Mouse (Mus musculus) MEL (cell line): ENCODE data around the gene Acsm1. TPM values are rescaled to one million over a fixed set of nuclear protein-coding genes. Genes with fewer than 3 reads are reported as not detected.

Source experiments
- DNase-seq: peaks from one replicate; pipeline ENCODE4 v3.0.0; 2011; ENCODE audit warnings: low read depth, low spot score
- H3K27ac ChIP-seq: 2 replicates; pipeline ENCODE4 v1.5.1; 2012; ENCODE audit warnings: low read depth, mild to moderate bottlenecking, control low read depth, low read length, moderate library complexity; ENCODE audit not compliant: control insufficient read depth
- H3K27me3 ChIP-seq, 2 experiments: fragments of 150-350 bp in 1 of 2; sonication (generic) in 1 of 2; 2 replicates each; pipeline ENCODE4 v1.6.1; 2012; ENCODE audit warnings: low read length in 2 of 2, mild to moderate bottlenecking in 2 of 2, improper control_type of control experiment in 1 of 2, moderate library complexity in 1 of 2; ENCODE audit not compliant: insufficient read depth in 2 of 2, control insufficient read depth in 1 of 2
- H3K36me3 ChIP-seq, 2 experiments: 2 replicates each; pipeline ENCODE4 v1.6.1; 2012 to 2014; ENCODE audit warnings: low read length in 2 of 2, improper control_type of control experiment in 1 of 2, inconsistent platforms in 1 of 2, mild to moderate bottlenecking in 1 of 2; ENCODE audit not compliant: insufficient read depth in 2 of 2, control insufficient read depth in 1 of 2
- H3K4me1 ChIP-seq, 2 experiments: fragments of 150-350 bp in 1 of 2; sonication (generic) in 1 of 2; 2 replicates each; pipeline ENCODE4 v1.6.1; 2012; ENCODE audit warnings: low read length in 2 of 2, improper control_type of control experiment in 1 of 2, mild to moderate bottlenecking in 1 of 2; ENCODE audit not compliant: insufficient read depth in 2 of 2, control insufficient read depth in 1 of 2
- H3K4me3 ChIP-seq, 2 experiments: fragments of 150-350 bp in 1 of 2; sonication (generic) in 1 of 2; 2 replicates each; pipeline ENCODE4 v1.5.1; 2012; ENCODE audit warnings: low read depth in 2 of 2, low read length in 2 of 2, mild to moderate bottlenecking in 2 of 2, moderate library complexity in 2 of 2, control low read depth in 1 of 2, improper control_type of control experiment in 1 of 2; ENCODE audit not compliant: control insufficient read depth in 1 of 2, insufficient read depth in 1 of 2
- H3K79me2 ChIP-seq: 2 replicates; pipeline ENCODE4 v1.6.1; 2012; ENCODE audit warnings: mild to moderate bottlenecking, low read length, moderate library complexity; ENCODE audit not compliant: control insufficient read depth, poor library complexity, insufficient read depth
- H3K9ac ChIP-seq: 2 replicates; pipeline ENCODE4 v1.6.1; 2012; ENCODE audit warnings: low read depth, mild to moderate bottlenecking, control low read depth, low read length, moderate library complexity; ENCODE audit not compliant: control insufficient read depth, poor library complexity, severe bottlenecking
- H3K9me3 ChIP-seq: fragments of 150-350 bp; sonication (generic); replicated peaks from 2 replicates; pipeline ENCODE4 v1.6.1; 2012; ENCODE audit warnings: mild to moderate bottlenecking, low read length, improper control_type of control experiment, moderate library complexity; ENCODE audit not compliant: insufficient read depth
- CHD1 ChIP-seq: IDR thresholded peaks from 2 replicates; pipeline ENCODE4 v1.6.1; 2012; ENCODE audit warnings: low read depth, mild to moderate bottlenecking, inconsistent platforms, low read length, improper control_type of control experiment
- CHD2 ChIP-seq: IDR thresholded peaks from 2 replicates; pipeline ENCODE4 v1.6.1; 2011; ENCODE audit warnings: low read length, improper control_type of control experiment
- CTCF ChIP-seq, 3 experiments: IDR thresholded peaks in 2 of 3; conservative IDR thresholded peaks in 1 of 3; 2 replicates each; pipeline ENCODE4 v1.5.1; 2011 to 2012; ENCODE audit warnings: low read length in 3 of 3, low read depth in 2 of 3, mild to moderate bottlenecking in 2 of 3, improper control_type of control experiment in 1 of 3, inconsistent platforms in 1 of 3, mixed read lengths in 1 of 3, moderate library complexity in 1 of 3; ENCODE audit not compliant: control insufficient read depth in 1 of 3, insufficient read depth in 1 of 3, poor library complexity in 1 of 3, severe bottlenecking in 1 of 3
- GABPA ChIP-seq: IDR thresholded peaks from 2 replicates; pipeline ENCODE4 v1.6.1; 2012; ENCODE audit warnings: low read depth, mild to moderate bottlenecking, inconsistent platforms, low read length, improper control_type of control experiment, moderate library complexity
- GATA1 ChIP-seq: IDR thresholded peaks from 2 replicates; pipeline ENCODE4 v1.6.1; 2011; ENCODE audit warnings: low read depth, low read length, improper control_type of control experiment
- HCFC1 ChIP-seq: IDR thresholded peaks from 2 replicates; pipeline ENCODE4 v1.6.1; 2012; ENCODE audit warnings: low read depth, mild to moderate bottlenecking, inconsistent platforms, low read length, improper control_type of control experiment, moderate library complexity
- JUND ChIP-seq: IDR thresholded peaks from 2 replicates; pipeline ENCODE4 v1.6.1; 2011; ENCODE audit warnings: low read depth, mild to moderate bottlenecking, improper control_type of control experiment, low read length
- MAFK ChIP-seq: IDR thresholded peaks from 2 replicates; pipeline ENCODE4 v1.6.1; 2011; ENCODE audit warnings: low read depth, mild to moderate bottlenecking, low read length, improper control_type of control experiment, borderline replicate concordance
- MAZ ChIP-seq: IDR thresholded peaks from 2 replicates; pipeline ENCODE4 v1.6.1; 2012; ENCODE audit warnings: low read depth, mild to moderate bottlenecking, inconsistent platforms, low read length, improper control_type of control experiment
- MEF2A ChIP-seq: IDR thresholded peaks from 2 replicates; pipeline ENCODE4 v1.6.1; 2014; ENCODE audit warnings: low read depth, mild to moderate bottlenecking, inconsistent platforms, low read length, improper control_type of control experiment; ENCODE audit not compliant: poor library complexity, insufficient replicate concordance, severe bottlenecking; ENCODE audit errors: extremely low read depth
- MYC ChIP-seq: IDR thresholded peaks from 2 replicates; pipeline ENCODE4 v1.6.1; 2011; ENCODE audit warnings: low read depth, mild to moderate bottlenecking, low read length, improper control_type of control experiment, moderate library complexity
- NELFE ChIP-seq: IDR thresholded peaks from 2 replicates; pipeline ENCODE4 v1.6.1; 2011; ENCODE audit warnings: low read depth, low read length, improper control_type of control experiment
- POLR2AphosphoS2 ChIP-seq: IDR thresholded peaks from 2 replicates; pipeline ENCODE4 v1.6.1; 2011; ENCODE audit warnings: low read length, improper control_type of control experiment
- POLR2AphosphoS5 ChIP-seq: IDR thresholded peaks from 2 replicates; pipeline ENCODE4 v1.6.1; 2012; ENCODE audit warnings: low read depth, borderline replicate concordance, mild to moderate bottlenecking, inconsistent platforms, low read length, moderate library complexity, mixed read lengths
- SIN3A ChIP-seq: IDR thresholded peaks from 2 replicates; pipeline ENCODE4 v1.6.1; 2012; ENCODE audit warnings: low read length, improper control_type of control experiment, inconsistent platforms
- SMC3 ChIP-seq: IDR thresholded peaks from 2 replicates; pipeline ENCODE4 v1.6.1; 2011; ENCODE audit warnings: low read depth, low read length, improper control_type of control experiment
- USF1 ChIP-seq: IDR thresholded peaks from 2 replicates; pipeline ENCODE4 v1.6.1; 2014; ENCODE audit warnings: low read depth, mild to moderate bottlenecking, inconsistent platforms, low read length, improper control_type of control experiment, moderate library complexity
- USF2 ChIP-seq, 2 experiments: IDR thresholded peaks; 2 replicates each; pipeline ENCODE4 v1.6.1; 2011 to 2012; ENCODE audit warnings: improper control_type of control experiment in 2 of 2, low read length in 2 of 2, borderline replicate concordance in 1 of 2, inconsistent platforms in 1 of 2, low read depth in 1 of 2, mild to moderate bottlenecking in 1 of 2; ENCODE audit not compliant: insufficient read depth in 1 of 2
- ZC3H11A ChIP-seq: IDR thresholded peaks from 2 replicates; pipeline ENCODE4 v1.6.1; 2012; ENCODE audit warnings: low read depth, mild to moderate bottlenecking, inconsistent platforms, low read length, improper control_type of control experiment
- ZMIZ1 ChIP-seq: IDR thresholded peaks from 2 replicates; pipeline ENCODE4 v1.6.1; 2012; ENCODE audit warnings: low read depth, mild to moderate bottlenecking, inconsistent platforms, low read length, improper control_type of control experiment, moderate library complexity
- ZNF384 ChIP-seq: IDR thresholded peaks from 2 replicates; pipeline ENCODE4 v1.6.1; 2012; ENCODE audit warnings: low read depth, mild to moderate bottlenecking, inconsistent platforms, low read length, improper control_type of control experiment
- polyA plus RNA-seq, 2 experiments: library from polyadenylated mRNA; stranded (reverse) in 1 of 2; unstranded in 1 of 2; fragments of >175 nt in 1 of 2; fragments of >200 nt in 1 of 2; gene quantifications; 2 replicates each; pipeline versions ENCODE4 v1.2.1 to v1.2.4; 2012; ENCODE audit warnings: low replicate concordance in 2 of 2, low read depth in 1 of 2; ENCODE audit not compliant: insufficient read length in 2 of 2, insufficient read depth in 1 of 2, missing spikeins in 1 of 2
- total RNA-seq: library from RNA; depleted of rRNA; stranded (reverse); fragments of 300-350 nt; gene quantifications from 2 replicates; pipeline ENCODE4 v1.2.3, GENCODE M21; 2012; rRNA removed

The Acsm1 gene
- total RNA-seq (not detected in 2 replicates), polyA plus RNA-seq (not detected)

DNA sequence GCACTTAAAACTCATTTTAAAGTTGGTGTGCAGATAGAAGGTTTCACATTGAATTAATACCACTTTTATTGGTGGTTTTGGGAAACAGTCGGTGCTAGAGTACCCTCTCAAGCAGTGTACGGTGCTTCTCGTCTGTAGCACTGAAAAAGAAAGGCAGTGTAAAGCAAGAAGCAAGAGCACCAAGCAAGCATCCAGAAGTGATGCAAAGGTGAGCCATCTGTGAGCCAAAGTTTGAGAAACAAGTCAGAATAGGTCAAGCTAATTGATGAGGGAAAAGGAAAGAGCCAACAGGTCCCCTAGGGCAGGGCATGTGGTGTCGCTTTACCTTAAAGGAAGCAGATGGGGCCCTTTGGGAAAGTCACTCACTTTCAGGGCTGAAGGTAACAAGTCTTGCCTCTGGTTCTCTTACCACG lies at the start of gene Acsm1:
Gene Acsm1, plus strand, starts transcription at position 363 of the 413 bp plus-strand sequence.
- Histone ChIP-seq H3K9me3 (no peaks in the 10 kb centered on the region), H3K79me2 (no peaks in the 10 kb centered on the region), H3K4me3 (no peak within 1 kb of the TSS), H3K27me3 (no peaks in the 10 kb centered on the region), H3K36me3 (no peaks in the 10 kb centered on the region), H3K4me1 (no peaks in the 10 kb centered on the region), H3K27ac (no peak within 1 kb of the TSS), H3K9ac (no peak within 1 kb of the TSS)
- TF ChIP-seq GATA1: no peak
- no peak for TF ChIP-seq MEF2A
- TF ChIP-seq MAZ: no peak
- TF ChIP-seq SMC3: no peak
- TF ChIP-seq MAFK: no peak
- no peak for TF ChIP-seq CHD1
- TF ChIP-seq POLR2AphosphoS2: no peak
- no peak for TF ChIP-seq CHD2
- no peak for TF ChIP-seq USF1
- DNase-seq: no peak

DNA sequence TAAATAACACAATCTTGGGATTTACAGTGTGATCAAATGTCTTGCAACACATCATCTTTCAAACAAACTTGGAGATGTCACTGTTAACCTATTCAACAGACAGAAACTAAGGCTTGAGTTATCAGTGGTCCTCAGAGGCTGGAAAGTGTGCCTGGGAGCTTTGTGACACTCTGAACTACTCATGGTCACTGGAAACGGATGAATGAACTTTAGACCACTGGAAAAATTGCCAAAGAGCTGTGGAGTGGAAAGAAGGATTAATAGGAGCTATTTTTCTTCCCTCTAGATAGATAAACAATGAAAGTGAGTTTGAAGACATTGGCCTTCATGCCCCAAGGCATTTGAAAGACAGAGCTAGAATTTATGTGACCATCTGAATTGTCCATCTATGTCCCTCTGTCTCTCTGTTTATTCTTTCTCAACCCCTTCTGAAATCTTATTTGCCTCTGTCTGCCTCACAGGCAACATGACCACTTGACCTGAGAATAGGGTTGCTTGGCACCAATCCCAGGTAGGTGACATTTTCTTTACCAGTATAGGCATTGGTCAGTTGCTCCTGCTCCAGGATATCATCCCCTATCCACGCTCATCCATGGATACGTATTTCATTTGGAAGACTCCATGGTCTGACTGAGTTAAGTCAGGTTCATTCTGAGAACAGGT lies 46.9 kb upstream of the Acsm1 start:
- Histone ChIP-seq H3K4me3 (no peak overlapping the region), H3K27me3 (no peaks in the 10 kb centered on the region; a peak in 1 of 4 replicates), H3K9ac (no peak overlapping the region), H3K9me3 (no peaks in the 10 kb centered on the region), H3K4me1 (no peaks in the 10 kb centered on the region), H3K79me2 (no peaks in the 10 kb centered on the region), H3K36me3 (no peaks in the 10 kb centered on the region), H3K27ac (no peak overlapping the region)
- DNase-seq: no peak
- no peak for TF ChIP-seq CTCF (IDR thresholded peaks at IDR 0.05 in 2 of 3, conservative IDR thresholded peaks at IDR 0.05 in 1 of 3; ENCODE audit: control insufficient read depth in 1 of 3, insufficient read depth in 1 of 3, low read depth in 2 of 3, low read length in 3 of 3, poor library complexity in 1 of 3, severe bottlenecking in 1 of 3)
- TF ChIP-seq GATA1: no peak
- no peak for TF ChIP-seq NELFE
- no peak for TF ChIP-seq CHD2
- no peak for TF ChIP-seq SIN3A
- TF ChIP-seq JUND: no peak
- TF ChIP-seq CHD1: no peak
- no peak for TF ChIP-seq GABPA
- no peak for TF ChIP-seq ZC3H11A
- no peak for TF ChIP-seq MAZ
- no peak for TF ChIP-seq HCFC1
- no peak for TF ChIP-seq POLR2AphosphoS5
- no peak for TF ChIP-seq ZNF384
- no peak for TF ChIP-seq MYC
- no peak for TF ChIP-seq ZMIZ1
- TF ChIP-seq USF2 (IDR thresholded peaks at IDR 0.05; ENCODE audit: borderline replicate concordance in 1 of 2, insufficient read depth in 1 of 2, low read depth in 1 of 2, low read length in 2 of 2): no peak
